Mouse (Mus musculus) heart, postnatal 0 days (tissue): ENCODE data around the gene Papln.

Source experiments
- CTCF ChIP-seq: IDR thresholded peaks from 2 replicates; pipeline ENCODE4 v1.5.1; 2016; ENCODE audit warnings: antibody characterized with exemption, control low read depth, low read depth
- EP300 ChIP-seq: IDR thresholded peaks from 2 replicates; pipeline ENCODE4 v1.6.1; 2016; ENCODE audit warnings: antibody characterized with exemption, low read depth

DNA sequence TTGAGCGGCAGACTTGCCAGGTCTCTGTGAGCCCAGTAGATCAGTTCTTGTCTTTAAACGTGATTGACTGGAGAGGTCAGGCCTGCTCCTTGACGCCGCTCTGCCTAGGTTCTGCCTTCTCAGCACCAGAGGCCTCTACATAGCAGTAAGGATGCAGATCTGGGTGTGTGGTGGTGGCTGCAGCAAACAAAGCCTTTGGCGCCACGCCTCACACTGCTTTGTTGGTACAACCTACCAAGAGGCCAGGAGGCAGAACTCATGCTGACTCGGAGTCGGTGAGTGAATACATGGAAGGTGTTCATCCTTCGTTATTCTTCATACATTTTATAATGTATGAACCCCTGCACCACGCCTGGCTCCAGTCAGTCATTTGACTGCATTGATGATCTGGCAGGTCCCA lies 4.7 kb upstream of the Papln start:
- TF ChIP-seq EP300 (no peak), CTCF (no peak)
